Mouse (Mus musculus): ENCODE measurements around the gene Fam205a2.
"Not testable (repeated sequence)": the region's sequence is repeated elsewhere in the genome, so short reads cannot be mapped to it uniquely, and the experiment has no call there.

Gene Fam205a2

DNA sequence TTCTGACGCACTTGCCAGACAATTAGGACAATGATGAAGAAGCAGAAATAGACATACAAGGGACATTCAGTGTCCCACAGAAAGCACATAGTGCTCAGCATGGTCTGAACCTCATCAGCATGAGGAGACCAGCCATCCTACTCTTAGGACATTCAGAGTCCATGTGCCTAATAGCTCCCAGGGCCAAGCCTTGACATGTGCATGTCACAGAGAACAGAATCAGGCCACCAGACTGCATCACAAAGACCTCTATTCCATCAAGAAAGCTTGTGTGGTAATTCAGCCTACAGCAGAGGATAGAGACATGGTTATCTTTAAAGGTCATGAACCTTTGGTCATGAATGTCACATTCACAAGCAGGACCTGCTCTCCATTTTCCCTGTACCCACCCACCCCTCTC, at the start of gene Fam205a2:
TSS of gene Fam205a2 (minus strand) at position 101 of the 400 bp plus-strand sequence.
- not testable (repeated sequence) for DNase-seq (ENCODE audit: inconsistent age in 2 of 2, low spot score in 1 of 2)

Measured in adrenal gland, adult (tissue).